Mouse (Mus musculus): Measurements from ENCODE around the gene Rita1. TPM values are rescaled to one million over a fixed set of nuclear protein-coding genes. Genes with fewer than 3 reads are reported as not detected.

The Rita1 gene
- polyA plus RNA-seq, 1 experiment from 2014 or later = 16.0 TPM

GRCm38 (mm10) chr5:120587940-120588568 is 24.3 kb downstream of the Rita1 start:
- Histone ChIP-seq H3K4me1 (peaks cover 45% of the 10 kb centered on the region), H3K36me3 (peaks cover 18% of the 10 kb centered on the region), H3K27ac (replicated peaks) (peak overlapping the region; percentile 88), H3K27me3 (ENCODE audit: low read depth, poor library complexity, severe bottlenecking) (peaks cover 18% of the 10 kb centered on the region), H3K9me3 (replicated peaks) (no peaks in the 10 kb centered on the region), H3K4me3 (peak overlapping the region; percentile 75)
- WGBS = 2% methylated on average over 29 of the region's 29 CpGs
- no peak for DNase-seq (ENCODE audit: low spot score)

DNA sequence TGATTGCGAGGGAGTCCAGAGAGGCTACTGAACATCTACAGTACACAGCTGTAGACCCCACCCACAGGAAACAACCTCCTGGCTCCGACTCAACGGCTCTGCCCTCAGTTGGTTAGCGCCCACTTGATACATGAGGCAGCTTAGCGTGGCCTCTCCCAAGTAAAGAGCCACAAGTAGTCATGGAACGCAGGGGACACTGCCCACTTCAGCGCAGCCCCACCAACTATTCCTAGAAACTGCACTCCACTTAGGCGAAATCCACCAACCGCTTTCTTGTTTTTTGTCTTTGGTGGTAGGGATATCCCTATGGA is 24.8 kb downstream of the Rita1 start:
- DNase-seq (ENCODE audit: low spot score) = no peak
- H3K4me1 ChIP-seq = peaks cover 45% of the 10 kb centered on the region
- H3K9me3 ChIP-seq (replicated peaks) = no peaks in the 10 kb centered on the region
- 35% methylated on average over 9 of the region's 9 CpGs for WGBS
- peak overlapping the region; percentile 88 for H3K27ac ChIP-seq (replicated peaks)
- peaks cover 22% of the 10 kb centered on the region for H3K36me3 ChIP-seq
- peaks cover 18% of the 10 kb centered on the region for H3K27me3 ChIP-seq (ENCODE audit: low read depth, poor library complexity, severe bottlenecking)
- H3K4me3 ChIP-seq = peak overlapping the region; percentile 75

DNA sequence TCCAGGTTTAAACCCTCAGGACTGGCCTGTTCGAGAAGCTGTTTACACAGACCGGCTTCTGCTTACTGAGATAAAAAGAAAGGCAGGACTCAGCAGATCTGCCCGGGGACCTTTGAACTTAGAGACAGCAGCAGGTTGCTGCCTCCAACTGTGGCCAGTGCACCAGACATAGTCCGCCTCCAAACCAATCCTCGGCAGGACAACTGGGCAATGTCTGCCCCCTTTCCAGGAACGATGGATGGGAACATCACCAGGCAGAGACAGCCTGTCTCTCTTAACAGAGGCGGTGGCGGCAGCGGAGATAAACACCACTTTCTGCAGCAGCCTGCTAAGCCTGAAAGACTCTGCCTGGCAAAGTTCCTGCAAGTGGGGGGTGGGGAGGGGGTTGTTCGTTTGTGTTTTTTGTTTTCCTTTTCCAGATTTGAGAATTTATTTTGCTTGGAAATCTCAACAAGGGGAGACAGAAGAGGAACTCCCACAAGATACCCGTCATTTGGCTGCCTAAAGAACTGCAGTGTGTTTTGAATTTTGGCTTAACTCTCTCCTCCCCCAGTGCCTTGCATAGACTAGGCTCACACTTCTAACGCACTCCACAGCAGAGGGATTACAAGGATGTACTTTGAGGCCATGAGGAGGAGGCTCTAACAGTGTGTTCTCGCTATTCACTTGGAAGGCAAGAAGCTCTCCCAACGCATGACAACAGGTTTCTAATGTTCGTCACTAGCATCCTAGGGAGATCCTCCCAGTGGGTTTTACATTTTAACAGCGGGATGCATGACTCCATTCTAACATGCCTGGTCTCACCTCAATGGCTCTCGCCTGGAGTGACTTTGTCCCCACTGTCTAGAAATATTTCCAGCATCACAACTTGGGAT is 25.4 kb downstream of the Rita1 start:
- DNase-seq (ENCODE audit: low spot score) = no peak
- Histone ChIP-seq H3K36me3 (peaks cover 25% of the 10 kb centered on the region), H3K27ac (replicated peaks) (peak overlapping the region; percentile 88), H3K4me1 (peaks cover 45% of the 10 kb centered on the region), H3K4me3 (peak overlapping the region; percentile 75), H3K27me3 (ENCODE audit: low read depth, poor library complexity, severe bottlenecking) (peaks cover 18% of the 10 kb centered on the region), H3K9me3 (replicated peaks) (no peaks in the 10 kb centered on the region)
- WGBS = 12% methylated on average over 17 of the region's 17 CpGs

- H3K4me1 ChIP-seq = peaks cover 51% of the 10 kb centered on the region
- DNase-seq (ENCODE audit: low spot score) = no peak
- H3K36me3 ChIP-seq = peaks cover 40% of the 10 kb centered on the region
- 40% methylated on average over 15 of the region's 15 CpGs for WGBS
- H3K27ac ChIP-seq (replicated peaks) = peak overlapping the region; percentile 17; the same call in 1 of the 2 replicates
- H3K4me3 ChIP-seq = no peak overlapping the region
- H3K27me3 ChIP-seq (ENCODE audit: low read depth, poor library complexity, severe bottlenecking) = peaks cover 18% of the 10 kb centered on the region
- no peaks in the 10 kb centered on the region for H3K9me3 ChIP-seq (replicated peaks)
These were observed 27.4 kb downstream of the Rita1 start for GRCm38 (mm10) chr5:120584968-120585367.

DNA sequence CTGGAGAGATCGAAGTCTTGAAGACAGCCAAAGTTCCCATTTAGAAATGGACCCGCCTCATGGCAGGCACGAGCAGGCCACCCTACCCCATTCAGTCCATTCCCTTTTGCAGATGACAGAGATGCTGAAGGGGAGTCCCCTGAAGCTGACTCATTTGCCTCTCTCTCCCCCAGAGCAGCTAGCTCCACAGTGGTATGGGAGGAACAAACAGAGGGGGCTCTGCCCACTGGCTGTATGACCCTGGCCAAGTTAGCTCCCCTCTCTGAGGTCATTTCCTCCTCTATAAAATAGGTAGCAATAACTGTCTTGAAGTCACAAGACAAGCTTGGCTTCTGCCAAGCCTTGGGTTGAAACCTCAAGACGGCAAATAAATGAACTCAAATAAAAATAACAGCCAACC is 28.9 kb downstream of the Rita1 start:
- Histone ChIP-seq H3K9me3 (replicated peaks) (no peaks in the 10 kb centered on the region), H3K27me3 (ENCODE audit: low read depth, poor library complexity, severe bottlenecking) (peaks cover 18% of the 10 kb centered on the region), H3K4me3 (no peak overlapping the region), H3K4me1 (peaks cover 60% of the 10 kb centered on the region), H3K36me3 (peaks cover 45% of the 10 kb centered on the region), H3K27ac (replicated peaks) (no peak overlapping the region)
- DNase-seq (ENCODE audit: low spot score) = no peak
- WGBS = 90% methylated on average over 4 of the region's 4 CpGs

DNA sequence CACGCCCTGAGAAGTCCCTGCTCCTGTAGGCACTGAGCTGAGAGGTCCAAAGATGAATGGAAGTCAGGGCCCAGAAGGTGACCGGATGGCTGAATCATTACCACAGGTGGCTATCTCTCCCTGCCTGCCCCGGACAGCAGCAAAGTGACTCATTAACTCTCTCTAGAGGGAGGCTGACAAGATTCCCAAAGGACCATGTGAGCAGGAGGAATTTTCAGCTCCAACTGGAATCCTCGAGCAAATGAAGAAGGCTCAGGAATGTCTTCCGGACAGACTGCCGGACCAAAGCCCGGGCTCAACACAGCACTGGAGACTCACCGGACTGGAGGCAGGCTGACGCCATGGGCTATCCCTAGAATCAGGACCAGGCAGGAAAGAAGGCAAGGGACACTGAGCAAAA is 30.4 kb downstream of the Rita1 start:
- no peak overlapping the region for H3K27ac ChIP-seq (replicated peaks)
- H3K4me1 ChIP-seq = peaks cover 52% of the 10 kb centered on the region
- no peaks in the 10 kb centered on the region for H3K9me3 ChIP-seq (replicated peaks)
- WGBS = 91% methylated on average over 9 of the region's 9 CpGs
- no peak for DNase-seq (ENCODE audit: low spot score)
- H3K36me3 ChIP-seq = peaks cover 45% of the 10 kb centered on the region
- H3K27me3 ChIP-seq (ENCODE audit: low read depth, poor library complexity, severe bottlenecking) = peaks cover 10% of the 10 kb centered on the region; the same call in 1 of the 2 replicates
- H3K4me3 ChIP-seq = no peak overlapping the region

- Histone ChIP-seq H3K9me3 (replicated peaks) (no peaks in the 10 kb centered on the region), H3K4me1 (peaks cover 38% of the 10 kb centered on the region), H3K4me3 (no peak overlapping the region), H3K27ac (replicated peaks) (peak overlapping the region; percentile 64; the same call in 1 of the 2 replicates), H3K27me3 (ENCODE audit: low read depth, poor library complexity, severe bottlenecking) (no peaks in the 10 kb centered on the region), H3K36me3 (peaks cover 45% of the 10 kb centered on the region)
- WGBS = 90% methylated on average over 26 of the region's 26 CpGs
- DNase-seq (ENCODE audit: low spot score) = no peak
These were observed 32.3 kb downstream of the Rita1 start for GRCm38 (mm10) chr5:120579898-120580626.

- peak overlapping the region; percentile 64 for H3K27ac ChIP-seq (replicated peaks)
- DNase-seq (ENCODE audit: low spot score) = no peak
- no peak overlapping the region for H3K4me3 ChIP-seq
- WGBS = 76% methylated on average over 26 of the region's 26 CpGs
- H3K27me3 ChIP-seq (ENCODE audit: low read depth, poor library complexity, severe bottlenecking) = no peaks in the 10 kb centered on the region
- peaks cover 39% of the 10 kb centered on the region for H3K36me3 ChIP-seq
- no peaks in the 10 kb centered on the region for H3K9me3 ChIP-seq (replicated peaks)
- H3K4me1 ChIP-seq = peaks cover 31% of the 10 kb centered on the region
These were observed 33.0 kb downstream of the Rita1 start for GRCm38 (mm10) chr5:120579211-120579897.

DNA sequence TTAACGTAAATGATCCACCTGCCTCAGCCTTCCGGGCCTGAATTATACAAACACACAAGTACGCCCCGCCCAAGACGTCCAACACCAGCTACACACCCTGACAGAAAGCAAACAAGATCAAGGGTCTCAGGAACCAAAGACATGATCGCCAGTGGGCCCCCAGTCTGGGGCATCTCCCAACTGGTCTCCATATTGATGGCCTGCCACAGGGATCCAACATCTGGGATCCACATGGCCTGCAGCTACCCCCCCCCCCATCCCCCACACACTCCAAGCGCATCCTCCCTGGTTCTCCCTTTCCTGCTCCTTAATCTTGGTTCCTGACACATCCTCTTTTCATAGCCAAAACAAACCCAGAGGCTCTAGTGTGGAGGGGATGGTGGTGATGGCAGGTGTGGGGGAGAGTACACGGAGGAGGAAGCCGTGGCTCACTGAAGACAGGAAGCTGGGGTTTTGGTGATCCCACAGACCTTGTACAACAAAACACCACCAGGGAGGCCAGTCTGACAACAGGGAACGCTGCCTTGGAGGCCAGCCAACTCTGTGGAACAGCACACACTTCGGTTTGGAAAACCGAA is 33.8 kb downstream of the Rita1 start:
- no peak overlapping the region for H3K4me3 ChIP-seq
- no peak for DNase-seq (ENCODE audit: low spot score)
- H3K4me1 ChIP-seq = peaks cover 29% of the 10 kb centered on the region
- 71% methylated on average over 12 of the region's 12 CpGs for WGBS
- H3K27ac ChIP-seq (replicated peaks) = peak overlapping the region; percentile 64
- peaks cover 32% of the 10 kb centered on the region for H3K36me3 ChIP-seq
- H3K27me3 ChIP-seq (ENCODE audit: low read depth, poor library complexity, severe bottlenecking) = no peaks in the 10 kb centered on the region
- no peaks in the 10 kb centered on the region for H3K9me3 ChIP-seq (replicated peaks)

DNA sequence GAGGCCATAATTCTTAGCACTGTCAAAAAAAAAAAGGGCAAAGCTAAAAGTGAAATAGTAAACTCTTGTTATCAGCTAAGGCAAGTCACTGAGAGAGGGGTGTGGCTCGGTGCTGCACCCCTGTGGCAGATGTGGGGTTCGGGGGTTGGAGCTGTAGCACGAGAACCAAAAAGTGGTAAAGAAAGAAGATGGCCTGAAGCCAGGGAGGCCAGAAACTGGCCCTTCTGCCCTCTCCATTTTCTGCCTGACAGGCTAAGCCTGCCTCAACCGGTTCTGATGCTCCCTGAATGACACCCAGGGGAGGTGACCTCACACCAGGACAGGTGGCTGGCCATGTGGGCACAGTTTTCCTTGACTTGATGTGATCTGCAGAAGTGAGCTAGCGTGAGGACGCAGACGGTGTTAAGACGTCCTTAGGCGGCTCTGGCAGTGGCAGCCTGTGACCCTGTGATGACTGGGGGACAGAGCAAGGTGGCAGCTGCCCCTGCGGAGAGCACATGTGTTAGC is 34.4 kb downstream of the Rita1 start:
- 64% methylated on average over 10 of the region's 10 CpGs for WGBS
- no peaks in the 10 kb centered on the region for H3K9me3 ChIP-seq (replicated peaks)
- H3K27ac ChIP-seq (replicated peaks) = peak overlapping the region; percentile 55
- no peak for DNase-seq (ENCODE audit: low spot score)
- H3K4me3 ChIP-seq = no peak overlapping the region
- H3K36me3 ChIP-seq = peaks cover 26% of the 10 kb centered on the region
- no peaks in the 10 kb centered on the region for H3K27me3 ChIP-seq (ENCODE audit: low read depth, poor library complexity, severe bottlenecking)
- H3K4me1 ChIP-seq = peaks cover 29% of the 10 kb centered on the region

DNA sequence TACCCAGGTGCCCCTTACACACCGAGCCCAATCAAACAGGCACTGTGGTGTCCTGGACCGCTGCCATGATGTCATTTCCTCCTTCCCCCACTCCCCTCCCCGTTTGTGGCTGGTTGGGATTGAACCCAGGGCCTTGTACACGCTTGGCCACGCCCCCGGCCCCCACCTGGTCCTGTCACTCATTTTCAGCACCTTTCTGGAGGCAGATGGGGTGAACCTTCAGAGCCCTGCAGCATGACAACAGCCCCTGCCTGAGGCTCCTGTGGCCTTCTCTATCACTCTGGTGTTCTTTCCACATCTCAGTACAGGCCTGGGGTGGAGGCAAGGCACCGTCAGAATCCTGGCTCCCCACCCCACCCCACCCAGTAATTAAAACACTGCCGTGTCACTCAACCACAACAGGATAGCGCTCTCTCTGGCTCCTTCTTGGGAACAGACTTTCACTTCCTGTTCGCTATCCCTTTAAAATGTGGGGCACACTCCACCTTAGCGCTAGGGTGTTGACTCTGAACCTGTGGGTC is 35.5 kb downstream of the Rita1 start:
- DNase-seq (ENCODE audit: low spot score) = no peak
- peaks cover 19% of the 10 kb centered on the region for H3K36me3 ChIP-seq
- peaks cover 29% of the 10 kb centered on the region for H3K4me1 ChIP-seq
- H3K27me3 ChIP-seq (ENCODE audit: low read depth, poor library complexity, severe bottlenecking) = no peaks in the 10 kb centered on the region
- 88% methylated on average over 11 of the region's 11 CpGs for WGBS
- H3K4me3 ChIP-seq = no peak overlapping the region
- H3K27ac ChIP-seq (replicated peaks) = no peak overlapping the region
- H3K9me3 ChIP-seq (replicated peaks) = no peaks in the 10 kb centered on the region

Measured in midbrain, embryonic 10.5 days (tissue).